Mouse (Mus musculus) intestine, embryonic 15.5 days (tissue): ENCODE data around the gene Mxi1. TPM values are rescaled to one million over a fixed set of nuclear protein-coding genes. Genes with fewer than 3 reads are reported as not detected.

Experiments used
- ATAC-seq: fragments of 200-750 bp; cut with Nextera tagmentation; 2 replicates; pipeline ENCODE4 v1.8.0; 2017; ENCODE audit warnings: moderate TSS enrichment, moderate library complexity
- H3K27ac ChIP-seq: fragments of 300-500 bp; sonication (generic); 2 replicates; pipeline ENCODE4 v1.5.1; 2015; ENCODE audit warnings: mild to moderate bottlenecking, inconsistent platforms
- H3K27me3 ChIP-seq: fragments of 300-500 bp; sonication (generic); replicated peaks from 2 replicates; pipeline ENCODE4 v1.6.1; 2015; ENCODE audit warnings: inconsistent platforms
- H3K36me3 ChIP-seq: fragments of 300-500 bp; sonication (generic); 2 replicates; pipeline ENCODE4 v1.6.1; 2015; ENCODE audit warnings: inconsistent platforms
- H3K4me1 ChIP-seq: fragments of 300-500 bp; sonication (generic); replicated peaks from 2 replicates; pipeline ENCODE4 v1.6.1; 2015; ENCODE audit warnings: inconsistent platforms
- H3K4me2 ChIP-seq: fragments of 300-500 bp; sonication (generic); replicated peaks from 2 replicates; pipeline ENCODE4 v1.6.1; 2015; ENCODE audit warnings: mild to moderate bottlenecking, inconsistent platforms
- H3K4me3 ChIP-seq: fragments of 300-500 bp; sonication (generic); replicated peaks from 2 replicates; pipeline ENCODE4 v1.5.1; 2015; ENCODE audit warnings: inconsistent platforms
- H3K9ac ChIP-seq: fragments of 300-500 bp; sonication (generic); 2 replicates; pipeline ENCODE4 v1.6.1; 2015; ENCODE audit warnings: inconsistent platforms
- H3K9me3 ChIP-seq: fragments of 300-500 bp; sonication (generic); 2 replicates; pipeline ENCODE4 v1.6.1; 2016; ENCODE audit warnings: inconsistent platforms
- WGBS: fragments of 180-500 bp; shearing (Covaris S2); methylation state at CpG from one replicate; pipeline ENCODE4 v1.1.7; 2015; 5-methylcytosine and 5-hydroxymethylcytosine counted together
- polyA plus RNA-seq: library from polyadenylated mRNA; unstranded; fragments of >200 nt; fragmentation: Nextera tagmentation; extraction: Ambion mirVana; gene quantifications from 2 replicates; pipeline ENCODE4 v1.2.1, GENCODE M21; 2015

Gene Mxi1
- polyA plus RNA-seq, 1 experiment from 2014 or later: 34.5 TPM

- H3K36me3 ChIP-seq: no peaks in the 10 kb centered on the region
- no peaks in the 10 kb centered on the region for H3K27me3 ChIP-seq
- H3K9me3 ChIP-seq: no peaks in the 10 kb centered on the region
- H3K27ac ChIP-seq: no peak overlapping the region
- WGBS: 63% methylated on average over 15 of the region's 15 CpGs
- H3K4me1 ChIP-seq: peaks cover 12% of the 10 kb centered on the region
- H3K4me2 ChIP-seq: no peak overlapping the region
- no peak overlapping the region for H3K9ac ChIP-seq
- no peak overlapping the region for H3K4me3 ChIP-seq
- ATAC-seq: peak; percentile 71
Observed at GRCm38 (mm10) chr19:53413617-53414380, 103.5 kb downstream of the Mxi1 start.

DNA sequence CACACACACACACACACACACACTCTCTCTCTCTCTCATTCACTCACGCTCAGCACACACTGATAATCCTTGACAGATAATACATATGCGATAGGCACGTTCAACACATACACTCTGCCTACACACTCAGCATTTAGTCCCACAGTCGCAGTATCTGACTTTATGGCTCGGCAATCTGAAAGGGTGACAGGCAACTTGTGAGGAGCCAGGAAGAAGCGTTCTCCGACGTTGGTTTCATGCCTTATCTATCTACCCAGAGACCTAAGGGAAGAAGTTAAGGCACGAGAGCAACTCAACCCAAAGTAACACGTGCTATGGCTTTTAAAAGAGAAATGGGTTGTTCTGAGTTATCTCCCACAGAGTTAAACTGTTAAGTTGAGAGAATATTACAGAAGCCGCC is 104.3 kb downstream of the Mxi1 start:
- ATAC-seq: peak; percentile 64
- Histone ChIP-seq H3K27ac (no peak overlapping the region), H3K4me2 (no peak overlapping the region), H3K4me3 (no peak overlapping the region), H3K27me3 (no peaks in the 10 kb centered on the region), H3K9ac (no peak overlapping the region), H3K36me3 (no peaks in the 10 kb centered on the region), H3K4me1 (peaks cover 12% of the 10 kb centered on the region), H3K9me3 (no peaks in the 10 kb centered on the region)
- 68% methylated on average over 11 of the region's 11 CpGs for WGBS

DNA sequence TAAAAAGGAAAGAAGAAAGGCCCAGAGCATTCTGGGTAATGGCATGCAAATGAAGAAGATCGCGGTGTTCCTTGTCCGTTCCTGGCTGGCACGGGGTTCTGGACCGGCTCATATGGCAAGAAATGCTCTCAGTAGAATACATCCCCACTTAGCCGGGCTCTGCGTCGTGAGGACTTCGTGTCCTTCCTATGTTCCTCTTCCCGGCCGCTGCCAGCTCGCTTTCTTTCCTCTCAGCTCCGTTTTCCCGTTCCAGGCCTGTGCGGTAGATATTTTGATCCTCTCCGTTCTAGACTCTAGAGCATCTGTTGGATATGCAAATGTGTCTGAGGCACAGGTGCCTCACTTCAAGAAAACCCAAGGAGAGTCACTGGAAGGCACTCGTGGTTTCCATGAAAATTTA is 104.9 kb downstream of the Mxi1 start:
- H3K4me1 ChIP-seq: peaks cover 12% of the 10 kb centered on the region
- no peaks in the 10 kb centered on the region for H3K27me3 ChIP-seq
- H3K4me3 ChIP-seq: no peak overlapping the region
- H3K9ac ChIP-seq: no peak overlapping the region
- WGBS: 81% methylated on average over 17 of the region's 17 CpGs
- no peaks in the 10 kb centered on the region for H3K9me3 ChIP-seq
- H3K36me3 ChIP-seq: no peaks in the 10 kb centered on the region
- ATAC-seq: no peak
- no peak overlapping the region for H3K27ac ChIP-seq
- H3K4me2 ChIP-seq: no peak overlapping the region

GRCm38 (mm10) chr19:53419834-53420233 is 109.5 kb downstream of the Mxi1 start:
- no peaks in the 10 kb centered on the region for H3K36me3 ChIP-seq
- no peaks in the 10 kb centered on the region for H3K27me3 ChIP-seq
- no peak overlapping the region for H3K4me2 ChIP-seq
- no peaks in the 10 kb centered on the region for H3K9me3 ChIP-seq
- no peak overlapping the region for H3K9ac ChIP-seq
- no peak overlapping the region for H3K27ac ChIP-seq
- no peak for ATAC-seq
- WGBS: 47% methylated on average over 5 of the region's 5 CpGs
- no peak overlapping the region for H3K4me3 ChIP-seq
- peaks cover 20% of the 10 kb centered on the region for H3K4me1 ChIP-seq

- peak overlapping the region; percentile 31; the same call in 1 of the 2 replicates for H3K9ac ChIP-seq
- H3K4me3 ChIP-seq: peak overlapping the region; percentile 34
- no peaks in the 10 kb centered on the region for H3K36me3 ChIP-seq
- H3K9me3 ChIP-seq: no peaks in the 10 kb centered on the region
- peak overlapping the region; percentile 69 for H3K27ac ChIP-seq
- peak; percentile 96 for ATAC-seq
- 1% methylated on average over 19 of the region's 19 CpGs for WGBS
- H3K4me1 ChIP-seq: peaks cover 20% of the 10 kb centered on the region
- H3K27me3 ChIP-seq: no peaks in the 10 kb centered on the region
- H3K4me2 ChIP-seq: peak overlapping the region; percentile 83
Observed at GRCm38 (mm10) chr19:53420924-53421582, 110.7 kb downstream of the Mxi1 start.

- ATAC-seq: peak; percentile 28
- Histone ChIP-seq H3K4me1 (peaks cover 20% of the 10 kb centered on the region), H3K9me3 (no peaks in the 10 kb centered on the region), H3K36me3 (no peaks in the 10 kb centered on the region), H3K4me2 (peak overlapping the region; percentile 83), H3K4me3 (peak overlapping the region; percentile 34), H3K27me3 (no peaks in the 10 kb centered on the region), H3K9ac (no peak overlapping the region), H3K27ac (peak overlapping the region; percentile 69)
- WGBS: 1% methylated on average over 6 of the region's 6 CpGs
Observed at GRCm38 (mm10) chr19:53421583-53422188, 111.4 kb downstream of the Mxi1 start.

DNA sequence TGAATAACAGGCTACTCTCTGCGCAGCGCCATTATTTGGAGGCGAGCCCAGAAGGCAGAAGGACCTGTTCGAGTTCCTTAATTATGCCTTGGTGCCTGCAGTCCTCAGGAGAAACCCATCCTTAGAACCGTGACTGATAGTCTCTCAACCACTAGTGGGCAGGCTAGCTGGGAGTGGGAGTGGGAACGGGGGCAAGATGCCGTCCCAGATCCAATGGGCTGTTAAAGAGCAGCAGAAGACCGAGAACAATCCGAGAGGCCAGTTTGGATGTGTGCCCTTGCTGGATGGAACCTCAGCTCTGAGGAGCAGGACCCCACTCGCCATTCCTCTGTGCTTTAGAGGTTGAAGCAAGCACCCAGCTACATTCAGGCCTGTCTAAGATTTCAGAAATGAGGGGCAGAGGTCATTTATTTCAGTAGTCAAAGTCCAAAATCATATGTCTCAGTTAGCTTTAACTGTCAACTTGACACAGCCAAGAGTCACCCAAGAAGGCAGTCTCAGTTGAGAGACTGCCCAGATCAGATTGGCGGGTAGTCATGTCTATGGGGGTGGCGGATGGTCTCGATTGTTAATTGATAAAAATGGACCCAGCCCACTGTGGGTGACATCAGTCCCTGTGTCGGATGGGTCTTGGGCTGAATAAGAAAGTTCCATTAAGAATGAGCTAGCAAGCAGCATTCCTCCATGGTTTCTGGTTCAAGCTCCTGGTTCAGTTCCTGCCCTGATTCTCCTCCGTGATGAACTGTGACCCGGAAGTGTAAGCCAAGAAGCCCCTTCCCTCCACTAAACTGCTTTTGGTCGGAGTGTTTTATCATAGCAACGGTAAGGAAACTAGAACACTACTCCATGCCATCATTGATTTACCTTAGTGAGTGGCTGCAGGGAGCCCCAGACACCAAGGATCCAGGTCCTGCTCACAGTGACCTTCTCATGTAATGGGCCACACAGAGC is 112.3 kb downstream of the Mxi1 start:
- Histone ChIP-seq H3K9ac (no peak overlapping the region), H3K36me3 (no peaks in the 10 kb centered on the region), H3K4me1 (peaks cover 23% of the 10 kb centered on the region), H3K4me3 (no peak overlapping the region), H3K27ac (no peak overlapping the region), H3K27me3 (no peaks in the 10 kb centered on the region), H3K4me2 (peak overlapping the region; percentile 38; the same call in 1 of the 2 replicates), H3K9me3 (no peaks in the 10 kb centered on the region)
- WGBS: 54% methylated on average over 18 of the region's 18 CpGs
- ATAC-seq: no peak

DNA sequence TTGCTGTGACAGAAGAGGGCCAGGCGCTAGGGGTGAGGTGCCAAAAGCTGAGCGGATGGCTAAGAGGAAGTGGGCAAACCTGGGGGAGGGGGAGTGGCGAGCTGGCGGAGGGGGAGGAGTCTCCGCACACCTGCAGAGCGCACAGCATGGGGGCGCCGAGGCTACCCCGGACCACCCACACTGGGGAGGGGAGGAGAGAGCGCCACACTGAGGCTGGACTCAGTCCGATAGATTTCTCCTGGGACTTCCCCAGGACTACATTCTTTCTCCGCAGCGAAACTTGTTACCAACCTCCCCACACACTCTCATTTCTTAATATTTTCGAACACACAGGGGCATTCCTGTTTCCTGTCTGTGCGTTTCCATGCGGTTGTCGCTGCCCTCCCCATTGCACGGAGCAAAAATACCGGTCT is 113.0 kb downstream of the Mxi1 start:
- Histone ChIP-seq H3K4me2 (peak overlapping the region; percentile 38), H3K27ac (no peak overlapping the region), H3K36me3 (no peaks in the 10 kb centered on the region), H3K9me3 (no peaks in the 10 kb centered on the region), H3K27me3 (no peaks in the 10 kb centered on the region), H3K4me3 (no peak overlapping the region), H3K9ac (no peak overlapping the region), H3K4me1 (peaks cover 27% of the 10 kb centered on the region)
- 28% methylated on average over 17 of the region's 19 CpGs for WGBS
- no peak for ATAC-seq

GRCm38 (mm10) chr19:53423816-53424465 is 113.6 kb downstream of the Mxi1 start:
- H3K4me3 ChIP-seq: no peak overlapping the region
- ATAC-seq: no peak
- H3K9me3 ChIP-seq: no peaks in the 10 kb centered on the region
- no peaks in the 10 kb centered on the region for H3K36me3 ChIP-seq
- H3K4me2 ChIP-seq: peak overlapping the region; percentile 38
- no peak overlapping the region for H3K27ac ChIP-seq
- H3K4me1 ChIP-seq: peaks cover 27% of the 10 kb centered on the region
- WGBS: 60% methylated on average over 17 of the region's 17 CpGs
- no peak overlapping the region for H3K9ac ChIP-seq
- H3K27me3 ChIP-seq: no peaks in the 10 kb centered on the region

GRCm38 (mm10) chr19:53424629-53425028 is 114.3 kb downstream of the Mxi1 start:
- H3K4me1 ChIP-seq: peaks cover 27% of the 10 kb centered on the region
- no peaks in the 10 kb centered on the region for H3K36me3 ChIP-seq
- peak overlapping the region; percentile 18; the same call in 1 of the 2 replicates for H3K4me2 ChIP-seq
- H3K9me3 ChIP-seq: no peaks in the 10 kb centered on the region
- WGBS: 56% methylated on average over 18 of the region's 18 CpGs
- no peak for ATAC-seq
- no peak overlapping the region for H3K27ac ChIP-seq
- H3K4me3 ChIP-seq: no peak overlapping the region
- no peak overlapping the region for H3K9ac ChIP-seq
- H3K27me3 ChIP-seq: no peaks in the 10 kb centered on the region
